Mouse (Mus musculus) heart, postnatal 25 days (tissue): ENCODE data around the gene Olfr2. TPM values are rescaled to one million over a fixed set of nuclear protein-coding genes. Genes with fewer than 3 reads are reported as not detected.
"Not testable (repeated sequence)": the region's sequence is repeated elsewhere in the genome, so short reads cannot be mapped to it uniquely, and the experiment has no call there.

Source experiments
- DNase-seq: peaks from one replicate; pipeline ENCODE4 v3.0.0; 2022; ENCODE audit warnings: low spot score
- intact Hi-C: fragments of 180-260 bp; cut with DNase I; formaldehyde crosslinking; loops from one replicate; pipeline ENCODE4 v1.15.1; 2025
- total RNA-seq, 2 experiments: library from RNA; stranded (reverse); gene quantifications; 2 replicates each; pipeline ENCODE4 v1.2.3; 2021

The Olfr2 gene
- not detected for total RNA-seq

- intact Hi-C loops: no loop called here
- no peak for DNase-seq
Measured at GRCm38 (mm10) chr7:107005972-107006371, at the start of gene Olfr2. TSS of gene Olfr2 (minus strand) at chr7:107006072.

- DNase-seq: no peak
- intact Hi-C loops: no loop called here
Measured at GRCm38 (mm10) chr7:107047578-107047977, 41.7 kb upstream of the Olfr2 start.

GRCm38 (mm10) chr7:107045833-107046232 lies 40.0 kb upstream of the Olfr2 start:
- no peak for DNase-seq

GRCm38 (mm10) chr7:107044407-107044806 lies 38.5 kb upstream of the Olfr2 start:
- DNase-seq: no peak
- intact Hi-C loops: no loop called here

More at GRCm38 (mm10) chr7:107045833-107046232, 40.0 kb upstream of the Olfr2 start:
- intact Hi-C loops: no loop called here

DNA sequence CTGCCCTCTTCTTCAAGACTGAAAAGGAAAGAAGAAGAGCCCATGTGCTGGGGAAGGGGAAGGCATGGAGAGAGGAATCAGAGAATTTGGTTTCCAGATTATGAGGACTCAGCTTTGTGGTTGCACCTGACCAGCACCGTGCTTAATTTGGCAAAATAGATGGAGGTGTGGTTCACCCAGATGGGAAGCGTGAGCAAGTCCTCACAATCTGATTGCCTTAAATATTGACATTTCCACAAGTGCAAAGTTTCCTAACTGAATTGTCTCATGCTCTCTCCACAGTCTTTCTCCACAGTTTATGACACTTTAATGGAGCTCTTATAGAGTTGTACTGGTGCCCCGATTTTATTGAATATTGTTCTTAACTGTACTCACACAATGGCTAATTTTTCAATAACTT lies 37.3 kb upstream of the Olfr2 start:
- DNase-seq: no peak
- intact Hi-C loops: no loop called here

- intact Hi-C loops: no loop called here
- DNase-seq: no peak
Measured at GRCm38 (mm10) chr7:107039934-107040563, 34.2 kb upstream of the Olfr2 start.

GRCm38 (mm10) chr7:107030874-107031273 lies 25.0 kb upstream of the Olfr2 start, which contains the start of gene Olfr713:
TSS of gene Olfr713 (plus strand) at chr7:107031174.
- DNase-seq: no peak
- intact Hi-C loops: no loop called here

GRCm38 (mm10) chr7:107004169-107004568 lies 1.7 kb downstream of the Olfr2 start:
- DNase-seq: no peak
- intact Hi-C loops: no loop called here

GRCm38 (mm10) chr7:107000798-107001197 lies 5.1 kb downstream of the Olfr2 start:
- intact Hi-C loops: no loop called here
- DNase-seq: no peak

GRCm38 (mm10) chr7:106985236-106985635 lies 20.6 kb downstream of the Olfr2 start:
- intact Hi-C loops: no loop called here
- DNase-seq: no peak

DNA sequence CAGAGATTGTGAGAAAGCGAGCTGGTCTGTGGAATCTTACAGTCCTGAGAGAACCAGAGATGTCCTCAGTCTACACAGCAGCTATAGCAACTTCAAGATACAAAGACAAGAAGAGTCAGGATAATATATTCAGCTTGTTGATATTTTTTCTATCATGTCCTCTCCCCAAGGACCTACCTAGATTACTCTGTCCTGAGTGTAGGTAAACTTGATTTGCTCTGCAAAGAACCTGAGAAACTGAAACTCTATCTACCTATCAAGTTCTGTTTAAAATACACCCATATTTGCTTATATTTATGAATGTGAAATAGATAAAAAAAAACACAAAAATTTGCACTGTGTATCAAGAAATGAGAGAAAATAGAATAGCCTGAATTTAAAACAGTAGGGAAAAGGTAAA lies 30.5 kb downstream of the Olfr2 start, which contains the start of gene Olfr711:
Olfr711 (minus strand) TSS at position 101 of the 400 bp plus-strand sequence.
- no peak for DNase-seq
- intact Hi-C loops: no loop called here

- intact Hi-C loops, DNase-seq: not testable (repeated sequence)
Measured at GRCm38 (mm10) chr7:106967503-106967902, 38.4 kb downstream of the Olfr2 start.

DNA sequence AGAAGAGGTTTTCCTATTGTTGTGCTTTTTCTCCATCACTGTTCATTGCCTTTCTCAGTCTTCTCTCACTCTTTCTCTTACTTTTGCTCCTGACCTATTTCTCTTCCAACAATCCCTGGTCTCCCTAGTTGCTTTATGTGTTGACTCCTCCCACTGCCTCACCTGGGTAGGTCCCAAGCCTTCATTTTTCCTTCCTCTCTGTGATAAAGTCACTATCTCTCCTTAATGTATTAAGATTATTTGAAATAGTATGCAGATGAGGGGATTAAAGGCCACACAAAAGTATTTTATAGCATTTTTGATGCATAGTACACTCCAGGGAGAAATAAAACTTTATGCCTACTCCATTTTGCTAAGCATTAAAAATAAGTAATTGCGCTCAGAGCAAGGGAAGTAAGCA lies 42.0 kb downstream of the Olfr2 start, which contains the start of gene Olfr6:
Olfr6 (minus strand) TSS at position 101 of the 400 bp plus-strand sequence.
- intact Hi-C loops: no loop called here
- DNase-seq: no peak

- no peak for DNase-seq
- intact Hi-C loops: no loop called here
Measured at GRCm38 (mm10) chr7:106948212-106948611, 57.7 kb downstream of the Olfr2 start, which contains the start of gene Olfr710. TSS of gene Olfr710 (minus strand) at chr7:106948312.

Other genes with a start within 250 kb of the Olfr2 start
- not detected for gene Olfr699, start 212.9 kb downstream of the Olfr2 start, total RNA-seq
- not detected for gene Olfr700, start 197.2 kb downstream of the Olfr2 start, total RNA-seq
- gene Olfr701, start 191.9 kb downstream of the Olfr2 start, total RNA-seq: not detected
- not detected for gene Olfr702, start 172.2 kb downstream of the Olfr2 start, total RNA-seq
- not detected for gene Olfr703, start 162.7 kb downstream of the Olfr2 start, total RNA-seq
- gene Olfr704, start 142.9 kb downstream of the Olfr2 start, total RNA-seq: not detected
- not detected for gene Olfr705, start 129.2 kb downstream of the Olfr2 start, total RNA-seq
- not detected for gene Olfr706, start 117.9 kb downstream of the Olfr2 start, total RNA-seq
- gene Olfr707, start 104.8 kb downstream of the Olfr2 start, total RNA-seq: not detected
- gene Olfr1532-ps1, start 98.1 kb downstream of the Olfr2 start, total RNA-seq: not detected
- gene Olfr709-ps1, start 73.9 kb downstream of the Olfr2 start, total RNA-seq: not detected
- gene Olfr710, start 57.8 kb downstream of the Olfr2 start, total RNA-seq: not detected
- gene Olfr6, start 42.1 kb downstream of the Olfr2 start, total RNA-seq: not detected
- not detected for gene Olfr711, start 30.6 kb downstream of the Olfr2 start, total RNA-seq
- not detected for gene Olfr713, start 25.1 kb upstream of the Olfr2 start, total RNA-seq
- not detected for gene Olfr714, start 64.9 kb upstream of the Olfr2 start, total RNA-seq
- gene Olfr17, start 87.1 kb upstream of the Olfr2 start, total RNA-seq: not detected
- gene Olfr715b, start 104.3 kb upstream of the Olfr2 start, total RNA-seq: not detected
- gene Olfr715, start 125.0 kb upstream of the Olfr2 start, total RNA-seq: not detected
- not detected for gene Olfr716, start 132.3 kb upstream of the Olfr2 start, total RNA-seq
- not detected for gene Nlrp14, start 160.9 kb upstream of the Olfr2 start, total RNA-seq
- gene Rbmxl2, start 203.4 kb upstream of the Olfr2 start, total RNA-seq: not detected